Mouse (Mus musculus) limb, embryonic 15.5 days (tissue): ENCODE data around the gene Nav2. TPM values are rescaled to one million over a fixed set of nuclear protein-coding genes. Genes with fewer than 3 reads are reported as not detected.

Experiments
- ATAC-seq: fragments of 200-750 bp; cut with Nextera tagmentation; 2 replicates; pipeline ENCODE4 v1.8.0; 2017; ENCODE audit warnings: low read depth, moderate TSS enrichment; ENCODE audit not compliant: insufficient number of reproducible peaks, low FRiP score, low TSS enrichment
- H3K27ac ChIP-seq: fragments of 300-500 bp; sonication (generic); 2 replicates; pipeline ENCODE4 v1.5.1; 2015; ENCODE audit warnings: moderate library complexity, mild to moderate bottlenecking, inconsistent platforms
- H3K27me3 ChIP-seq: fragments of 300-500 bp; sonication (generic); 2 replicates; pipeline ENCODE4 v1.6.1; 2015; ENCODE audit warnings: inconsistent platforms
- H3K36me3 ChIP-seq: fragments of 300-500 bp; sonication (generic); 2 replicates; pipeline ENCODE4 v1.6.1; 2015; ENCODE audit warnings: inconsistent platforms
- H3K4me1 ChIP-seq: fragments of 300-500 bp; sonication (generic); 2 replicates; pipeline ENCODE4 v1.6.1; 2015; ENCODE audit warnings: inconsistent platforms
- H3K4me2 ChIP-seq: fragments of 300-500 bp; sonication (generic); 2 replicates; pipeline ENCODE4 v1.6.1; 2015; ENCODE audit warnings: mild to moderate bottlenecking, inconsistent platforms
- H3K4me3 ChIP-seq: fragments of 300-500 bp; sonication (generic); 2 replicates; pipeline ENCODE4 v1.5.1; 2015; ENCODE audit warnings: mild to moderate bottlenecking, inconsistent platforms
- H3K9ac ChIP-seq: fragments of 300-500 bp; sonication (generic); 2 replicates; pipeline ENCODE4 v1.6.1; 2015; ENCODE audit warnings: inconsistent platforms
- H3K9me3 ChIP-seq: fragments of 300-500 bp; sonication (generic); 2 replicates; pipeline ENCODE4 v1.6.1; 2016; ENCODE audit warnings: inconsistent platforms
- WGBS: fragments of 180-500 bp; shearing (Covaris S2); methylation state at CpG from one replicate; pipeline ENCODE4 v1.1.7; 2015; 5-methylcytosine and 5-hydroxymethylcytosine counted together
- polyA plus RNA-seq: library from polyadenylated mRNA; unstranded; fragments of >200 nt; fragmentation: Nextera tagmentation; extraction: Ambion mirVana; gene quantifications from 2 replicates; pipeline ENCODE4 v1.2.1, GENCODE M21; 2015

Nav2 gene
- polyA plus RNA-seq, 1 experiment from 2014 or later, result 17.3 TPM

- no peaks in the 10 kb centered on the region for H3K36me3 ChIP-seq
- 69% methylated on average over 5 of the region's 5 CpGs for WGBS
Measured at GRCm38 (mm10) chr7:49183696-49184095, 275.2 kb downstream of the Nav2 start.

DNA sequence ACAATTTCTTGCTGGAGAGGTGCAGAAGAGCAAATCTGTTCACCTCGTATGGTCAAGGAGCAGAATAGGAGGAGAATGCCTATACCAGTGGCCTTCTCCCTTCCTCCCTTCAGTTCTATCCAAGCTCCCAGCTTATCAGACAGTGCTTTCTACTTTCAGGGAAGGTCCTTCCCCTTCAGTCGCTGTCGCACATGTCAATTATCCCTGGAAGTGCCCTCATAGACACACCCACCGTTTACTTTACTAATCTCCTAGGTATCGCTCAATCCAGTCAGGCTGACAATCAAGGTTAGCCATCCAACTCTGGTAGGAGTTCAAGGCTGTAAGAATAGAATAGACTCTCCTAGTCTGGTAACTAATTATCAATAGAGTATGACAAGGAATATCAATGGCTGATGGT lies 277.5 kb downstream of the Nav2 start:
- 85% methylated on average over 5 of the region's 5 CpGs for WGBS
- peaks cover 6% of the 10 kb centered on the region; the same call in 1 of the 2 replicates for H3K4me1 ChIP-seq
- H3K27me3 ChIP-seq, result no peaks in the 10 kb centered on the region
- H3K9ac ChIP-seq, result no peak overlapping the region
- H3K27ac ChIP-seq, result no peak overlapping the region
- no peak overlapping the region for H3K4me2 ChIP-seq
- ATAC-seq, result no peak
- no peaks in the 10 kb centered on the region for H3K36me3 ChIP-seq
- H3K9me3 ChIP-seq, result no peaks in the 10 kb centered on the region
- H3K4me3 ChIP-seq, result no peak overlapping the region

More at GRCm38 (mm10) chr7:49183696-49184095, 275.2 kb downstream of the Nav2 start:
- no peak overlapping the region for H3K9ac ChIP-seq
- H3K27ac ChIP-seq, result no peak overlapping the region
- no peak overlapping the region for H3K4me3 ChIP-seq
- H3K4me1 ChIP-seq, result 0 out of 2 replicates have a peak, but pooled peaks cover 4% of the 10 kb centered on the region
- no peak overlapping the region for H3K4me2 ChIP-seq
- no peak for ATAC-seq
- H3K9me3 ChIP-seq, result no peaks in the 10 kb centered on the region
- no peaks in the 10 kb centered on the region for H3K27me3 ChIP-seq

DNA sequence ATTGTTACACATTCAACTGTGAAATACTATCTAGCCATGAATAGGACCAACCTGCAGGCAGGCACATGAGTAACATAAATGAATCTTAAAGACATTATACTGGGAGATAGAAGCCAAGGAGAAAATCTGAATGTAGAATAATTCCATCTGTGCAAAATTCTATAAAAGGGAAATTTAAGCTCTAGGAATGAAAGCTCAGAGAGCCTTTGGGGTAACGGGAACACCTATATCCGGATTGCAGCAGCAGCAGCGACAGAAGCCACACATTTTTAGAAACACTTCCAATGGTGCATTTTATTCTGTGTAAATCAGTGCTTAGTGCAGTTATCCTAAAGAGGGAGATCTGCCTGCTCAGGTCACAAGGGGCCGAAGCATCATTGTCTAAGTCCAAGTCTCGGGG lies 280.8 kb downstream of the Nav2 start:
- 76% methylated on average over 5 of the region's 5 CpGs for WGBS
- H3K9ac ChIP-seq, result no peak overlapping the region

DNA sequence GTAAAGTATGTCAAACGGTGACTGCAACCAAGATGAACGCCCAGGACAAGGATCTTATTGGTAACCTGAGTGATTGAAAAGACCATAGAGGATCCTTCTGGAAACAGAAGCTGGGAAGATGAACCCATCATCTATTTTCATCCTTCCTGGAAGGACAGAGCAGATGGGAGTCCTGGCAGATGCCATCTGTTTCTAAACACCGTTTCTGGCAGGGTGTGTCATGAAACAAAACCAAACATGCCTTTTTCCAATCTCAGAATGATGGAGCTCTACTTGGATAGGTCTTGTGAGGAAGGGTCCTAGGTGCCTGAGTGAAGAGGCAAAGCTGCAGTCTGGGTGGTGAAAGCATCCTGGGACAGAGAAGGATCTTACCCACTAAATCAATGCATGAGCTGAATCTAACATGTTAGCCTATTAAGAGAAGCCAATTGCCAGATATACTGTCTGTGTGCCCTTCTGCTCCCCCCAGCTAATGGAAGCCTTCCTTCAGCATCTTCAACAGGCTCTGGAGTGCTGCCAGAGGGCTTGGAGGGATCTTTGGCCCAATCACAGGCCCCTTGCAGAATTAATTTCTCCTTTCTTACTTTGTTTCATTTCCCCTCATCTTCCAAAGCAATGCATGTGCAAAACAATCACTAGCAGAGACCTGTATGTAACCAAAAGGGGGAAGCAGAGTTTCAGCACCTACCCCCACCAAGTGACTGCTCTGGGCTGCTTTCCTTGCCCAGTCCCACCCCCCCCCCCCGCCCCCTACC lies 281.9 kb downstream of the Nav2 start:
- no peak for ATAC-seq
- H3K4me2 ChIP-seq, result no peak overlapping the region
- H3K36me3 ChIP-seq, result no peaks in the 10 kb centered on the region
- H3K9ac ChIP-seq, result no peak overlapping the region
- peaks cover 2% of the 10 kb centered on the region; the same call in 1 of the 2 replicates for H3K4me1 ChIP-seq
- WGBS, result 69% methylated on average over 4 of the region's 4 CpGs
- no peak overlapping the region for H3K4me3 ChIP-seq
- H3K27me3 ChIP-seq, result no peaks in the 10 kb centered on the region
- no peaks in the 10 kb centered on the region for H3K9me3 ChIP-seq
- H3K27ac ChIP-seq, result no peak overlapping the region

More for the DNA sequence above, 280.8 kb downstream of the Nav2 start:
- H3K4me2 ChIP-seq, result no peak overlapping the region
- H3K36me3 ChIP-seq, result no peaks in the 10 kb centered on the region
- ATAC-seq, result no peak
- H3K4me3 ChIP-seq, result no peak overlapping the region
- no peak overlapping the region for H3K27ac ChIP-seq
- H3K9me3 ChIP-seq, result no peaks in the 10 kb centered on the region
- no peaks in the 10 kb centered on the region for H3K27me3 ChIP-seq
- H3K4me1 ChIP-seq, result peaks cover 2% of the 10 kb centered on the region; the same call in 1 of the 2 replicates

- WGBS, result 61% methylated on average over 7 of the region's 7 CpGs
- H3K27ac ChIP-seq, result no peak overlapping the region
- H3K36me3 ChIP-seq, result no peaks in the 10 kb centered on the region
Measured at GRCm38 (mm10) chr7:49191081-49191678, 282.7 kb downstream of the Nav2 start.

DNA sequence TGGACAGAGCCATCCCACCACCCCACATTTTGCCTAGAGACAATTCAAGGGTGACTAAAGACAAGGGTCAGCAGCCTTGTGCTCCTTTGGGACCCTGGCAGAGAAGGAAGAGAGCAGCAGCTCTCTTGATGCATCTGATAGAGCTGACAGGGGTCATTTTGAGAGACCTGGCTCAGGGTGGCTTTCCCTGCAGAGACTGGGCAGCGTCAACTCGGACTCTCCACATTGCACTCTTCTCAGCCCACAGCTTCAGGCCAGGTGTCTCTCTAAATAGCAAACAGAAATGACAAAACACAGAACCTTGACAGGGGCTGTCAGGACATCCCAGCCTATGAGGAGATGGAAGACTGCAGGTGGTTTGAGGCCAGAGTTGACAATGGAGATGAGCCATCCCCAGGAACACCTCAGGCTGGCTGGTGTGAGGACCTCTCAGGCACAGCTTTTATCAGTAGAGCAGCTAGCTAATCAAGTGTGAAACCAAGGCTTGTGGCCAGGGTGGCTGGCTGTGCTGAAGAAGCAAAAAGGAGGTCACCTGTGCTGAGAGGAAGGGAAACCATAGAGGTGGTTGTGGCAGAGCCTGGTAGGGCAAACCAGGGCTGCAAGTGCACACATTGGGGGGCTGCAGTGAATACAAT lies 283.7 kb downstream of the Nav2 start:
- WGBS, result 82% methylated on average over 2 of the region's 2 CpGs
- Histone ChIP-seq H3K4me2 (no peak overlapping the region), H3K36me3 (no peaks in the 10 kb centered on the region), H3K9me3 (no peaks in the 10 kb centered on the region), H3K9ac (no peak overlapping the region), H3K27me3 (no peaks in the 10 kb centered on the region), H3K27ac (no peak overlapping the region), H3K4me3 (no peak overlapping the region), H3K4me1 (peaks cover 2% of the 10 kb centered on the region; the same call in 1 of the 2 replicates)
- no peak for ATAC-seq

More at GRCm38 (mm10) chr7:49191081-49191678, 282.7 kb downstream of the Nav2 start:
- peaks cover 2% of the 10 kb centered on the region; the same call in 1 of the 2 replicates for H3K4me1 ChIP-seq
- no peak overlapping the region for H3K9ac ChIP-seq
- H3K27me3 ChIP-seq, result no peaks in the 10 kb centered on the region
- ATAC-seq, result no peak
- H3K4me3 ChIP-seq, result no peak overlapping the region
- no peaks in the 10 kb centered on the region for H3K9me3 ChIP-seq
- H3K4me2 ChIP-seq, result no peak overlapping the region

- no peak overlapping the region for H3K4me2 ChIP-seq
- ATAC-seq, result no peak
- no peak overlapping the region for H3K9ac ChIP-seq
- H3K27ac ChIP-seq, result no peak overlapping the region
- no peaks in the 10 kb centered on the region for H3K36me3 ChIP-seq
- H3K27me3 ChIP-seq, result no peaks in the 10 kb centered on the region
- no peaks in the 10 kb centered on the region for H3K9me3 ChIP-seq
- no peaks in the 10 kb centered on the region; the same call in 1 of the 2 replicates for H3K4me1 ChIP-seq
- no peak overlapping the region for H3K4me3 ChIP-seq
- WGBS, result 33% methylated on average over 5 of the region's 5 CpGs
Measured at GRCm38 (mm10) chr7:49195711-49196147, 287.2 kb downstream of the Nav2 start.

GRCm38 (mm10) chr7:49199366-49199765 lies 290.9 kb downstream of the Nav2 start:
- Histone ChIP-seq H3K4me3 (no peak overlapping the region), H3K4me2 (no peak overlapping the region), H3K9me3 (no peaks in the 10 kb centered on the region), H3K27me3 (no peaks in the 10 kb centered on the region), H3K4me1 (0 out of 2 replicates have a peak, but pooled peaks cover 3% of the 10 kb centered on the region), H3K27ac (no peak overlapping the region), H3K9ac (no peak overlapping the region), H3K36me3 (no peaks in the 10 kb centered on the region)
- no peak for ATAC-seq
- 45% methylated on average over 6 of the region's 6 CpGs for WGBS

DNA sequence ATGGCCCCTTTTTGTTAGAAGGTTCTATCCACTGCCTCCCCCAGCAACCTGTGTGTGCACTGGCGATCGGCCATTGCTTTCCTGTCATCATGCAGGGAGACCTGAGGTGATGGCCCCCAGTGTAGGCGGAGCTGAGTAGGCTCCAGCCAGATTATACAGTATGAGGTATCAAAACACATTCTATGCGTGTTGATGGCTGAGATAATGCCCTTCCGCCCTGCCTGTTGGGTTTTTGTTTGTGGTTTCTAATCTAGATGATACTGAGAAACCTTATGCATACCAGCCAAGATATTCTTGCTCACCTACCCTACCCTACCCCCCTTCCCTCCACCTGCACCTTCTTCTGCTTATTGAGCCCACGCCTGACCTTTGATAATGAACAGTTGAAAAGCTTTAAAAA lies 291.8 kb downstream of the Nav2 start:
- H3K27me3 ChIP-seq, result no peaks in the 10 kb centered on the region
- no peaks in the 10 kb centered on the region for H3K36me3 ChIP-seq
- H3K27ac ChIP-seq, result no peak overlapping the region
- 88% methylated on average over 6 of the region's 6 CpGs for WGBS
- no peak for ATAC-seq
- H3K4me3 ChIP-seq, result no peak overlapping the region
- H3K9ac ChIP-seq, result no peak overlapping the region
- H3K4me2 ChIP-seq, result no peak overlapping the region
- no peaks in the 10 kb centered on the region for H3K9me3 ChIP-seq
- H3K4me1 ChIP-seq, result 0 out of 2 replicates have a peak, but pooled peaks cover 3% of the 10 kb centered on the region

- 32% methylated on average over 4 of the region's 4 CpGs for WGBS
- H3K4me2 ChIP-seq, result no peak overlapping the region
Measured at GRCm38 (mm10) chr7:49202971-49203370, 294.5 kb downstream of the Nav2 start.

GRCm38 (mm10) chr7:49204856-49205255 lies 296.3 kb downstream of the Nav2 start:
- WGBS, result 87% methylated on average over 3 of the region's 3 CpGs
- Histone ChIP-seq H3K36me3 (no peaks in the 10 kb centered on the region), H3K27me3 (no peaks in the 10 kb centered on the region), H3K4me3 (no peak overlapping the region), H3K9ac (no peak overlapping the region), H3K27ac (no peak overlapping the region), H3K4me1 (0 out of 2 replicates have a peak, but pooled peaks cover 3% of the 10 kb centered on the region), H3K9me3 (no peaks in the 10 kb centered on the region), H3K4me2 (no peak overlapping the region)
- no peak for ATAC-seq

More at GRCm38 (mm10) chr7:49202971-49203370, 294.5 kb downstream of the Nav2 start:
- Histone ChIP-seq H3K4me1 (0 out of 2 replicates have a peak, but pooled peaks cover 3% of the 10 kb centered on the region), H3K9me3 (no peaks in the 10 kb centered on the region), H3K27me3 (no peaks in the 10 kb centered on the region), H3K4me3 (no peak overlapping the region), H3K27ac (no peak overlapping the region), H3K36me3 (no peaks in the 10 kb centered on the region), H3K9ac (no peak overlapping the region)
- no peak for ATAC-seq

DNA sequence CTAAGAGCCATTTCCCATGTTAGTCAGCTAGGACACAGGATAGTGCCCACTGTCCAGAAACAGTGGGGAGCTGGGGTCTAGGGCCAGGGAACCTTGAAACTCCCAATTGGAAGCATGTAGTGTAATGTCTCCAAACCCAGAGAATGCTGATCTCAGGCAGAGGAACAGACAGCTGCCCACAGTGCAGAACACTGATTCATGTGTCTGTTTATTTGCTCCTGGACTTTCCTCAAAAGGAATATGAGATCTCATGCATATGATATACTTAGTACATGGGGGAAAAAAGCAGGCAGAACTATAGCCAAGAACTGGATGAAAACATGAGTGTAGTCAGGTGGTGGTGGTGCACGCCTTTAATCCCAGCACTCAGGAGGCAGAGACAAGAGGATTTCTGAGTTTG lies 297.0 kb downstream of the Nav2 start:
- no peak for ATAC-seq
- Histone ChIP-seq H3K36me3 (no peaks in the 10 kb centered on the region), H3K4me2 (no peak overlapping the region), H3K9me3 (no peaks in the 10 kb centered on the region), H3K27ac (no peak overlapping the region), H3K27me3 (no peaks in the 10 kb centered on the region), H3K4me3 (no peak overlapping the region), H3K9ac (no peak overlapping the region), H3K4me1 (0 out of 2 replicates have a peak, but pooled peaks cover 3% of the 10 kb centered on the region)
- 92% methylated on average over 1 of the region's 1 CpGs for WGBS
